Mouse (Mus musculus) NIH3T3 (cell line): ENCODE results near the gene Slc35c1.
"Not testable (repeated sequence)": the region's sequence is repeated elsewhere in the genome, so short reads cannot be mapped to it uniquely, and the experiment has no call there.

Experiments
- DNase-seq: peaks from one replicate; pipeline ENCODE4 v3.0.0-alpha.2; 2012; ENCODE audit warnings: low read depth

Slc35c1 gene

DNA sequence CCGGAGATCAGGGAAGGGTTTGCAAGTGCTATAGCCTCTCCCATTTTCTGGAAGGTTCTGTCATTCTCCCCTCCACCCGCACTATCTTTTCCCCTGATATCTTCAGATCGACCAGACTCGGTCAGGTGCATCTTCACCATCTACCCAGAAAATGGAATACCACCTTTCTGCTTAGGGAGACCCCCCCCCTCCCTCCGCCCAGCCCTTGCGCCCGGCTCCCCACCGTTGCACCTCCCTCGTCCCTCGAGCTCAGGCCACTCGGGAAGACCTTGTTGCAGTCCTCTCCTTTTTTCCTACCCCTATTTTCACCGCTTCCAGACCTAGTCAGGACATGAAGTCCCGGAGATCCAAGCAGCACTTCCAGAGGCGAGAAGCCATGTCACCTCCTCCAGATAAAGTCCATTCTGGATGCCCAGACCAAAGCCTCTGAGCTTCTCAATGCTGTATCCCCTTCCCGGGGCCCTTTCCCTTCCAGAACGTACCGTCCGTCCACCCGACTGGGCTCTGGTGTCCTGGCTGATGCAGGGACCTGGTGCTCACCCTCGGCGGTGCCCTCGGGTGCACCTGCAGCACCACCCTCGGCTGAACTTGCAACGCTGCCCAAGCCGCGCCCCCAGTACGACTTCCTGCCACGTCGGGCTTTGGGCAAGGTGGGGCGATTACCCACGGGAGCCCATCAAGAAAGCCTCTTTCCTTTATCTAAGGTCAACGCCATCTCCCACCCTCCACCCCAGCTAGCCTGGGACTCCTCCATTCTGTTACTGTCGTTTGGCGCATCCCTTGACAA is at the start of gene Slc35c1:
Slc35c1 (minus strand) TSS at position 618 of the 787 bp plus-strand sequence.
- no peak for DNase-seq

DNA sequence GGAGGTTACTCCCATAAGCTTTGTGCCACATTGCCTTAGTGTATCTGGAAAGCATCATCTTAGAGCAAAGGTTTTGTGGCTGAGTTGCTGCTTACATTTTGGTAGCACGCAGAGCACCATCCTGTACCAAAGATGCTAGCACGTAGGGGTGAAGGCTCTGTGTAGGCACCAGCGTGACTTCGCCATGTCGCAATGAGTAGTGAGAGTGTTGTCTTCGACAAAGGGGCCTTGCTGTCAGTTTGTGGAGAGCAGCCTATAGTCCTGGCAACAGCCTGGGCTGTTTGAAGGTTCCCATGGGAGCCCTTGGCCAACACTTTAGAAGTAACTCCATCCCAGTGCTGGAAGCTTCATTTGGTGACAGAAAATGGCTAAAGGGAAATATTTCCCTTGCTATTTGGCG is 45.0 kb upstream of the Slc35c1 start:
- DNase-seq, result no peak

DNA sequence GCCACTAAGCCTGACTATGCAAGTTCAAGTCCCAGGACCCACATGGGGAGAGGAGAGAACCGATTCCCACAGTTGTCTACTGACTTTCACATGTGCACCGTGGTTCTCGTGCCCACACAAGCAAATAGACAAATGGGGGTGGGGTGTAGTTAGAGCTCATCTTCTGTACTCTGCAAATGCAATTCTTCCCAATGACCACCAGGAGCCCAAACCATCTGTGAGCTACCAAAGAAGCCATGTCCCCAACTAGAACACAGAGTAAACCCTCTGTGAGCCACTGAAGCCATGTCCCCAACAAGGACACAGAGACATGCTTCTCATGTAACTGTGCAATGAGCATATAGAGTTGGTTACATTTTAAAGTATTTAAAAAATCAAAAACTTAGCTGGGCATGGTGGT is 43.1 kb upstream of the Slc35c1 start:
- DNase-seq, result no peak

DNA sequence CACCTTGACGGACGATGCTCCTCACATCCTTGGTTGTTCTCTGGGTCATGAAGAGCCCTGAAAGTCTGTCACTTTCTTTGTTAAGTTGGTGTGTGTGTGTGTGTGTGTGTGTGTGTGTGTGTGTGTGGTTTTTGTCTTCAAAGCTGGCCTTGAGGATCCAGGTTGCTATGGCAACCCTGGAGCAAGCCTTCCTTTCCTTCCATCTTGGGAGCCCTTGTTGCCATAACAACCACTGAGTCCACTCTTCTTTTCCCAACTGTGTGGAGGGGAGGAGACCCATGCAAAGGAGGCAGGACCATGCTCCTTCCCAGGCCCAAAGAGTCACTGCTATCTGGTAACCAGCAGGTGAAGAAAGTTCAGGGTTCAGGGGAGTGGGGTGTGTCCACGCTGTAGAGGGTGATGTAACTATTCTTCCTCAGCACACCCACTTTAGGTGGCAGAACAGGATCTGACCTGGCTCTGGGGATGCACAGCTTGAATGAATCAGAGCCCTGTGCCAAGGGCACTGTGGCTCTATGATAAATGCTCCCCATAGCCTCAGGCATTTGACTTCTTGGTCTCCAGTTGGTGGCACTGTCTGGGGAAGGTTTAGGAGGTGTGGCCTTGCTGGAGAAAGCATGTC is 39.5 kb upstream of the Slc35c1 start:
- DNase-seq, result no peak

DNA sequence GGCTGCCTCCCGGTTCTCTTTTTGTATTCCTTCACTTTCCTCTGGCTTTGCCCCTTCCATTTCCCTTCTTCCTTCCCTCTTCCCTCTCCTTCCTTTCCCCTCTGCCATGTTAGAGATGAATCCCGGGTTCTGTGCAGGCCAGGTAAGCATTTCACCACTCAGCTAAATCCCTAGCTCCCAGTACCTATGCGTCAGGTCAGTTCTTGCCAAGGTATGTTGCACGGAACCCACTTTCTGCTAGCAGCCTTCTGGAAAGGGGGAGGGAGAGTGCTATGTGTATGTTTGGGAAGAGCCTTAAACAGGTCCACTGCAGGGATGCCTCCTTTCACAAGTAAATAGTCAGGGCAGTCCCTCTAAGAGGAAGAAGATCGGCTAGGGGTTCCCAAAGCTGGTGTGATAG is 36.8 kb upstream of the Slc35c1 start:
- no peak for DNase-seq

DNA sequence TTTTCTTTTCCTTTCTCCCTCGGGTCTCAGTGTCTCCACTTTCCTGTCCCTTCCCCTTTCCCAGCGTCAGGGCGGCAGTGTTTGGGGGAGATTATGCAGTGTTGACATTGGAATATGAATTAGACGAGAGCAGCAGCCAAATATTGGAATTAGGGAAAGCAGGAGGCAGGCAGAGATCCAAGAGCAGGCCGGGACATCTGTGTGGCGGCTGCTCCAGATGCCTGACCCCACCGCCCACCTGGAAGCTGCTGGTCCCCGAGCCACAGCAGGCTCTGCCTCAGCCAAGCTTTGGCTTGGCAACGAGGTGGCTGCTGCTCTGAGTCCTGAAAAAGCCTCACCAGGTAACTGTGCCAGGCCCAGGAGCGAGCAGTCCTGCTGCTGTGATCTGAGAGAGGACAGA is 36.3 kb upstream of the Slc35c1 start:
- DNase-seq, result no peak

DNA sequence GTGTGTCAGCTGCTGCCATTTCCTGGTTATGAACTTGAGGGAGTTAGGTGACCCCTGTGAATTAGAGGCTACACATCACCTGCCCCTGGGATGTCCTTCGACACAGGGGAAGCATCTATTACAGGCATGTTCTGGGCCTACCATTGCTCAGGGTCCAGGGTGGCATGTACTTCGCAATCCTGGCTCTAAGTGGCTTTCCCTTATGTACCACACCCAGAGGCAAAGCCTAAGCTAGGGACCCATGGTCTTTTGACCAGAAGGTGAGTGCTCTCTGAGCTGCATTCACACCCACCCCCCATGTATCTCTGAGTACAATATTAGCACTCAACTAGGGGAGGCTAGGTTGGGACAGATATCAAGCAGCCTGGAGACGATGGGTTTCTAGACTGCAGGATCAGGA is 34.6 kb upstream of the Slc35c1 start:
- no peak for DNase-seq

DNA sequence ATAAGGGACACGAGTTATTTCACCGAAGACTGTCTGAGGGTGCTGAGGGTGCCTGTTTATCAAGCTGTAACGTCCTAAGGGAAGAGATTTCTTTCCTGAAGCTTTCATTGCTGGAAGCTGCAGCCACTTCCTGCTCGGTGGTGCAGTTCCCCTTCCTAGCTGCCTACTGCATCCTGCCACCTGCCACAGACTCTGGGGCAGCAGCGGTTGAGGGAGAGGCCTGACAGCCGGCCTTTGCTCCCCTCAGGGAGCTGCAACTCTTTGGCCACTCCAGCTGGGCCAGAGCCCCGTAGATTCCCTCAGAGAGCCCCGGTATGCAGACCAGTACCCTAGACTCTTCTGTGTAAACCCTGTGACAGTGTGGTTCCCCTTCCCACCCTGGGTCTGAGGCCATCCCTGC is 34.1 kb upstream of the Slc35c1 start:
- DNase-seq, result no peak

DNA sequence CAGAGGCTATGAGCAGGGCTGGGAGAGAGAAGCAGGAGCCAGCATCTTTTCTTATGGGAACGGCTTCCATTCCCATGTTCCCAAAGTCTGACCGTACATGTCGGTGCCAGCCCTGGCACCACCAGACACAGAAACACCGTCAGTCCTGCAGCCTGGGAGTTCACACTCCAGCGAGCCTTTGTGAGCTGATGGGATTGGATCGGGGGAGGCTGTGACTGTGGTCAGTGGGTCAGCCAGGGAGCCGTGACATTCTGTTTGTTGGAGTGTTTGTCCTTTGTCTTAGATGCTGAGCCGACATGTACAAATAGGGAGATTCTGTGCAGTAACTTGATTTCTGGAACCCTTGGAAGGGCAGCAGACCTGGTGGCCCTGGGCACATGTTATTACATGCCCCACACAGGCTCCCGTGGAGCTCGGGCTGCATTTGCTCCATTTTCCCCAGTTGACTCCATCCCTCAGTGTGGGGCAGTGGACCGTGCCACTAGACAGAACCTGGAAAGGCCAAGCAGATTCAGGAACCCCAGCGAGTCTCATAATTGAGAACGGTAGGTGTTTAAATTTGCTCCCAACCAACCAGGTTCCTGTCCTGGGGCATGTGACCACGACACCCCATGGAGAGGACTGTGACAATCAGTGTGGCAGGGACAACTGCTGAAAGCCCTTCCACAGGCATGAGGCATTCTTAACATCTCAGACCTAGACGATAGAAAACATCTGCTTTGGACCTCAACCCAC is 33.5 kb upstream of the Slc35c1 start:
- no peak for DNase-seq

DNA sequence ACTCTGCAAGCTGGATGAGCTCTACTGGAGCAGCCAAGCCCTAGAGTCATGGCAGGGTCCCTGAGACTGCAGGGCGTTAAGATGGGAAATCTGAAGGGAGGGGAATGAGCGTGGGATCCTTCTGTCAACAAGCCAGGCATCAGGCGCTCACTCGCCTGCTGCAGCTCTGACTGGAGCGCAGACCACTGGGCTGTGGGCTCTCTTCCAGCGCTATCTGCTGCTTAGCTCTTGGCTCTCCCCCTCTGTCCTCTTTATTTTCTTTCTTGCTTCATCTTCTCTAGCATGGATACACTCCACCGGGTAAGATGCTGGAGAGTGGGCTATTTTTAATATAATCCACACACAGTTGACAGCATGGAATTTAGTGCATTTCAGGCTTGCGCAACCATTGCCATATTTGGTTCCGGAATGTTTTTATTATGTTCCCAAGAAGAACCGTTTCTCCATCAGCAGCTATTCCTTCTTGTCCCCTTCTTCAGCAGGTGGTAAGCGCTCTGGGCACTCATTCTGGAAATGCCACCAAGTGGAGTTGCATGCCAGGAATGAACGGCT is 31.7 kb upstream of the Slc35c1 start:
- peak; percentile 87 for DNase-seq

DNA sequence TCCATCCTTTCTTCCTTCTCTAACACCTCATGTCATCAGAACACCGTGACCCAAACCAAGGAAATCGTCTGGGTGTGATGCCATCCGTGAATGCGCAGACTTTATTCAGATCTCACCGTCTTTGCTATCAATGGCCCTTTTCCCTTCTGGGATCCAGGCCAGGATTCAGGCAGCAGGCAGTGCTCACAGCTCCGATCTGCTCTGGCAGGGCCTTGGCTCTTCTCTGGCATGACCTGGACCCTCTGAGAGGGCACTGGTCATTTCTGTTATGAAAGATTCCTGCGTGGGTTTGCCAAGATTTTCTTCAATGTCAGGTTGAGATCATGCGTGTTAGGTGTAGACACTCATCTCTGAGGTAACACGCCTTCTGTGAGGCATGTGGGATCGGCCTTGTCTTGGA is 30.2 kb upstream of the Slc35c1 start:
- no peak for DNase-seq

DNA sequence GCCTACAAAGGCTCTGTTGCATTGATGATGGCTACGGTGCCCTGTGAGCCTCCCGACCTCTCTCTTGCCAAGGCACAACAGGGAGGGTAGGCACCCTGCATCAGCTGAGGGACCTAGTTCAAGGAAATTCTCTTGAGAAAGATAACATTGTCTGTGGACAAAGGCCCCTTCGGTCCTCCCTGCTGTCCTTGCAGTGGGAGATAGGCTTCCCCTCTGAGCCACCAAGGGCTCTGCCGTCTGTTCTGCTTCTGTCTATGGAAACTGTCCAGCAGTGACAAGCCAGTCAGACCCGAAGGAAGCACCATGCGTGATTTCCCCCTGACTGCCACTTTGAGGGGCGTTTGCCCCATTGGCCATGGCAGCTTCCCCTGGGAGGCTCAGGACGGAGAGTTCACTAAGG is 27.5 kb upstream of the Slc35c1 start:
- DNase-seq, result no peak

DNA sequence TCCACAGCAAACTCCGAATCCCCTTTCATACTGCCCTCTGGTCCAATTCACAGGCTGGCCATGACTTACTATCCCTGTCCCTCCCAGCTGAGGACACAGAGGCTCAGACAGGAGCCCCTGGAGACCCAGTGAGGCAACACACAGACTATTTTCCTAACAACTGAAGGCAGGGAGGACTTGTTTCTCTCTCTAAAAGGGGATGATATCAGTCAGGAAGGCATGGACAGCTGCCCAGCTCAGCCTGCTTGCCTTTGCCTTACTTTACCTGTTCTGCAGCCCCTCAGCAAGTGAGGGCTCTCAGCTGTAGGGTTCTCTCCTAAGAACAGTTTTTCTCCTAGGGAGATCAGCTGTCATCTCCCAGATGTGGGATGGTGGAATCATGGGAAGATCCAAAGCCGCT is 26.6 kb upstream of the Slc35c1 start:
- DNase-seq, result no peak

DNA sequence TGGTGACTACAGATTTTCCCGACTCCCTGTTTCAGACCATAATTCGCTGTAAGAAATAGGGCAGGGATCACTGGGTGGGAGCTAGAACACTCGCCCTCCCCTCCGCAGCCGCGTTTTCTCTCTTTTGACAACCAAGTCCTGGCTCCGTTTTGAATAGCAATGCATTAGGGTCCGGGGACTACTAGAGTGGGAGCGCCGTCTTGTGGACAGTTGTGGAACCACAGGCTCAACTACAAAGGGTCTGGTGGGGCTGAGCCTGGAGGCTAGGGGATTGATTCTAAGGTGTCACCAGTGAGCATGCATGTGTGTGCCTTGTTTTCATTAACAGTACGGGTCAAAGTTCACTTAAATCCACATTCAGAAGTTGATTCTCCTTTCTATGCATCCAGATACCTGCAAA is 26.1 kb upstream of the Slc35c1 start:
- DNase-seq, result peak; percentile 82

DNA sequence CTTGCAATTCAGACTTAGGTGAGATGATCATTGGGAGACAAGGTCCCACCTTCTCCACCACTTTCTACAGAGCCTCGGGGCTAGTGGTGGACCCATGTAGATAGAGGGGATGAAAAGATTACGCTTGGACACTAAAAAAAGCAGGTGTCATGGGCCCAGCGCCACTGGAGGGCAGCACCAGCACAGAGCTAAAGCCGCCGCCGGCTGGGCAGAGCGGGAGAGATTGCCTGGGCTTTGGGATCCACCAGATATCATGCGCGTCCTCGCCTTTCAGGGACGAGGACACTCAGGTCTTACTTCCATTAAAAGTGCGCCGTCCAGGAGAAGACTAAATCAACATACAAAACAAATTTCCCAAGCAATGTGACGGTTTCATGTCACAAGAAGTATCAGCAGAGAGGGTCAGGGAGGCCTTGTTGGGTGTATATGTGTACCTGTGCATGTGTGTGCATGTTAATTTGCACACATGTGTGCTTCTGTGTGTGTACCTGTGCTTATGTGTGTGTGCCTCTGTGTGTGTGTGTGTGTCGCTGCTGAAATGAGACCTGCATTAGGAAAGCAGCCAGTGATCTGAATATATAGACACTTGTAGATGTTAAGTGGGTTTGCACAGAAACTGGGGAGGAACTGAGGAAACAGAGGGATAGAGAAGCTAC is 25.4 kb upstream of the Slc35c1 start:
- peak; percentile 82 for DNase-seq

DNA sequence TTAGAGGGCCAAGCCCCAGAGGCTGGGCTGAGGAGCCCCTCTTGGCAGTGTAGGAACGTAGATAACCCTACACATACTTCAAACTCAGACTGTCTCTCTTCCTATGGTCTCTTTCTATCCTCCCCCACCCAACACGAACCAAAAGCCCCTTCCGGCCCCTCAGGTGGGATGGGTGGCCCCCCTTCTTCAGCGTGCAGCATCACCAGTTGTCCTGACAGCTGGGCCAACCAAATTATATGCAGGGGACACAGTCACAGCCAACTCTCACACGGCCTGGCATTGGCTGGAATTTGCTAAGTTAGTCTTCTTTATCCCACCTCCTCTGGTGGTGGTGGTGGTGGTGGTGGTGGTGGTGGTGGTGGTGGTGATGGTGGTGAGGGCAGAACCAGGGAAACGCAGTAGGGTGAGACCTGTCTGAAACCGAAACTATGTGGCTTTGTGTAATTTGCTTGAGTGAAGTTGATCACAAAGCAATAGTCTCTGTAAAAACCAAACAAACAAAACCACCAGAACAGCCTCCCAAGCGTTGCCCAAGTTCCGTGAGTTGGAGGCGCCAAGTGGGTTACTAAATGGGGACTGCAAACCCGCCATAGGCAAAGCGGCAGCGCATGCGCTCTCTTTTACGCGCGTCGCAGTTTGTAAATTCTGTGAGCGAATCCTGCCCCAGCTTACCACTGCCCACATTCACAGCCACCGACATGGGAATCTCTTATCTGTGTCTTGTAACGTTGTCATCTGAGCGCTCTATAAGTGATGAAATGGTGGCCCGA is 24.1 kb upstream of the Slc35c1 start:
- DNase-seq, result peak; percentile 28

DNA sequence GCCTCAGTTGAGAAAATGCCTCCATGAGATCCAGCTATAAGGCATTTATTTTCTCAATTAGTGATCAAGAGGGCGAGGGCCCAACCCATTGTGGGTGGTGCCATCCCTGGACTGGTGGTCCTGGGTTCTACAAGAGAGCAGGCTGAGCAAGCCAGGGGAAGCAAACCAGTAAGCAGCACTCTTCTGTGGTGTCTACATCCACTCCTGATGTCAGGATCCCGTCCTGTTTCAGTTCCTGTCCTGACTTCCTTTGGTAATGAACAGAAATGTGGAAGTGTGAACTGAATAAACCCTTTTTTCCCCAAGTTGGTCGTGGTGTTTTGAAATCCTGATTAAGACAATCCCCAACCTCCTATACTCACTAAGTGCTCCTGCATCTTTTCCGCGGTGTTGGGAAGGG is 23.2 kb upstream of the Slc35c1 start:
- no peak for DNase-seq

DNA sequence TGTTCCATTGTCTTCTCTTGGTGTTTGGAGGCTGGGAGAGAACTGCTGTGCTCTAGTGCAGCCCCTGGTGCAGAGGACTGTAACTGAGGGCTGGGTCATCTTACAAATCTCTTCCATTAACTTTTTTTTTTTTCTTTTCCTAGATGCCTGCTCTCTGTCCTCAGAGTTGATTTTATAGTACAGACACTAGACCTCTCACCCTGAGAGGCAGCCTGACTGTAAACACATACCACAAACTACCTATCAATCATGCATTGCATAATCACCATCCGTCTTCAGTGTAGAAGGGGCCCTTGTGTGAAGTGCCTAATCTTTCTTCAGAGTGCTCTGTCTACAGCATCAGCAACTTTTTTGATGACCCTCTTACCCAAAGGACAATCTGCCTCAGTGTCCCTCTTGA is 22.2 kb upstream of the Slc35c1 start:
- peak; percentile 54 for DNase-seq

DNA sequence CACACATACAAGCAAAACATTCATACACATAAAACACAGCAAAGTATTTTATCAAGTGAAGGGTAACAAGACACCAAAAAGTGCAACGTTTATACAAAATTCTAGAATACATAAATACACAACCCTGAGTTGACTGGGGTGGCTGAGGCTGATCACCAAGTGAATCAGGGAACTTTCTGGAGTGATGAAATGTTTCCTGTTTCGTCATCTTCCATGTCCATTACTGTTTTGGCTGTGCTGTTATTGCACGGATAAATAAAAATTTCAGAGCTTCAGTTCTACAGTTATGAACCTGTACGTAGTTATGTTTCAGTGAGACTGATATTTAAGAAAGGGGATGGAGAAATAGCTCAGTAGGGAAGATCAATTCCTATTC is 18.0 kb upstream of the Slc35c1 start:
- DNase-seq, result no peak

DNA sequence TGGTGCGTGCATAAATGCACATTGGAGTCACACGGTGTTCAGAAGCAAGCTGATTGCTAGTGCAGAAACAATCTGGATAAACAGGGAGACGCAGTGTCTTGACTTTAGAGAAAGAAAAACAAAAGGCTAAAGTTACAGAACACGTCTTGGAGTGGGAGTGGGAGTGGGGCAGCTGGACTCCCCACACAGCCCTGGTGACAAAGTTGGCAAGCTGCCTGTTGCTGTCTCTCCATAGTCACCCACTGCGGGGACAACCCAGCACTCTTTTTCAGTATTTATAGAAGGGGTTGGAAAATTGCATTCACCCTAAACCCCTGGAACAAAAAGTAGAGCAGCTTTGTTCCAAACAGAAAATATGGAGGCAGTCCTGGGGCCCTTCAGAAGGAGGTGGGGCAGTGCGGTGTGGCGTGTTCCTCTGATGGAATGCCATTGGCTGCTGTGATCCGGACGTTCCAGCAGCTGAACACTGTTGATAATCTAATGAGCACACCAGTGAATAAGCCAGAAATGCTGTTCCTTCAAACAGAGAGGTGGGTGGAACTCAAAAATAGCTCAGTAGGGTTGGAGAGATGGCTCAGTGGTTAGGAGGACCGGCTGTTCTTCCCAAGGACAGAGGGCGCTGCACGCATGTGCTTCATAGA is 17.5 kb upstream of the Slc35c1 start:
- no peak for DNase-seq

DNA sequence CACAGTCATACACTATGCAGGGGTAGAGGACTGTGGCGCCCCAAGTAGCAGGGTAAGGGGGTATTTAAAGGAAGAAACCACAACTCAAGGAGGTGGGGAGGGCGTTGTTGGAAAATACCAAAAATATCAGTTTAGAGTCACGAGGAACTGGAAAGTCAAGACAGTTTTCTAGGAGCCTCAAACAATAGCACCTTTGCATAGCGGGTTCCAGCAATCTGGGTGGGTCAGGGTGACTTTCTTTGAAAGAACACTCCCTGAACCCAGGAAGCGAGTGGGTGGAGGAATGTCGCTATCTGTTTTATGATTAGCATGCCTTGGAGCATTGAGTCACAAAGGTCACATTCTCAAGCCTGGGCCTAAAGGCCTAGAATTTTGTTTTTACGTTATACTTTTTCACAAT is 16.2 kb upstream of the Slc35c1 start:
- not testable (repeated sequence) for DNase-seq
